Mouse (Mus musculus) G1E (cell line): ENCODE data around the gene Mlip. TPM values are rescaled to one million over a fixed set of nuclear protein-coding genes. Genes with fewer than 3 reads are reported as not detected.

Source experiments
- ATAC-seq: 2 replicates; pipeline ENCODE4 v1.8.0; 2016; ENCODE audit warnings: mild to moderate bottlenecking; ENCODE audit not compliant: insufficient number of reproducible peaks, poor library complexity, low FRiP score, severe bottlenecking; ENCODE audit errors: extremely low read depth
- DNase-seq: peaks from one replicate; pipeline ENCODE4 v3.0.0; 2012; ENCODE audit warnings: low spot score
- H3K27me3 ChIP-seq: 2 replicates; pipeline ENCODE4 v1.6.1; 2012; ENCODE audit warnings: mild to moderate bottlenecking, low read length, inconsistent platforms; ENCODE audit not compliant: insufficient read depth
- H3K36me3 ChIP-seq: replicated peaks from 2 replicates; pipeline ENCODE3; 2012; ENCODE audit warnings: mild to moderate bottlenecking, inconsistent platforms
- H3K4me1 ChIP-seq: 2 replicates; pipeline ENCODE4 v1.6.1; 2012; ENCODE audit warnings: low read depth, low read length, inconsistent platforms, mixed read lengths; ENCODE audit not compliant: insufficient read depth
- H3K4me3 ChIP-seq: 2 replicates; pipeline ENCODE4 v1.5.1; 2012; ENCODE audit warnings: low read depth, mild to moderate bottlenecking, inconsistent platforms, low read length, moderate library complexity, mixed read lengths
- H3K9me3 ChIP-seq: replicated peaks from 2 replicates; pipeline ENCODE4 v1.6.1; 2012; ENCODE audit warnings: inconsistent platforms
- CTCF ChIP-seq: IDR thresholded peaks from 2 replicates; pipeline ENCODE4 v1.5.1; 2012; ENCODE audit warnings: low read depth, low read length, inconsistent platforms, mixed read lengths
- GATA1 ChIP-seq: IDR thresholded peaks from 2 replicates; pipeline ENCODE4 v1.6.1; 2012; ENCODE audit warnings: borderline replicate concordance, low read length, inconsistent platforms, mixed read lengths
- GATA2 ChIP-seq: IDR thresholded peaks from 2 replicates; pipeline ENCODE4 v1.6.1; 2012; ENCODE audit warnings: low read depth, low read length, inconsistent platforms, borderline replicate concordance
- POLR2AphosphoS5 ChIP-seq: IDR thresholded peaks from 2 replicates; pipeline ENCODE4 v1.6.1; 2012; ENCODE audit warnings: low read depth, low read length, inconsistent platforms; ENCODE audit not compliant: insufficient replicate concordance
- TAL1 ChIP-seq: conservative IDR thresholded peaks from 2 replicates; pipeline ENCODE4 v1.6.1; 2012; ENCODE audit warnings: low read depth, low read length, inconsistent platforms, mixed read lengths
- polyA plus RNA-seq: library from polyadenylated mRNA; stranded (reverse); fragments of >175 nt; gene quantifications from 2 replicates; pipeline ENCODE4 v1.2.3, GENCODE M21; 2012
- total RNA-seq, 2 experiments: library from RNA; stranded (forward) in 1 of 2; stranded (reverse) in 1 of 2; fragments of 200-1000 nt in 1 of 2; fragments of >200 nt in 1 of 2; fragmentation: Nextera tagmentation in 1 of 2; gene quantifications; 2 replicates each; pipeline ENCODE4 v1.2.3; 2014 to 2017

Gene Mlip
- total and polyA plus RNA-seq, 3 experiments, result 0.16 TPM; not detected in 2

DNA sequence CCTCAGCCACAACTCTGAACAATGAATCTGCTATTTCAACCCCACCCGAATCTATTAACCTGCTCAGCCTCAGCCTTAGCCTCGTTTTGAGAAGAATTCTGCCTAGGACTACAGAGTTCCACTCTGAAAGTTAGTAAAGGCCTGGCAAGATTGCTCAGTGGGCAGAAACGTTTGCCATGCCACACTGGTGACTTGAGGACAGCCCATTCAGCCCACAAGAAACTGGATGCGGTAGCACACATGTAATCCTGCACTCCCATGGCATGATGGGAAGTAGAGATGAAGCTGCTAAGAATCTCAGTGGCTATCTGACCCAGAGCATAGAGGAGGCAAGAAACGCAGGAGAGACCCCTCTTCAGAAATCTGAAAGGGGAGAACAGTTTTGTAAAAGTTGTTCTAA lies 73.4 kb downstream of the Mlip start:
- Histone ChIP-seq H3K9me3 (peaks cover 11% of the 10 kb centered on the region; the same call in 1 of the 2 replicates), H3K36me3 (no peaks in the 10 kb centered on the region), H3K27me3 (no peaks in the 10 kb centered on the region), H3K4me3 (no peak overlapping the region), H3K4me1 (no peaks in the 10 kb centered on the region)
- no peak for DNase-seq
- TF ChIP-seq CTCF (no peak), GATA2 (no peak), GATA1 (no peak), TAL1 (no peak), POLR2AphosphoS5 (no peak)
- no peak for ATAC-seq

DNA sequence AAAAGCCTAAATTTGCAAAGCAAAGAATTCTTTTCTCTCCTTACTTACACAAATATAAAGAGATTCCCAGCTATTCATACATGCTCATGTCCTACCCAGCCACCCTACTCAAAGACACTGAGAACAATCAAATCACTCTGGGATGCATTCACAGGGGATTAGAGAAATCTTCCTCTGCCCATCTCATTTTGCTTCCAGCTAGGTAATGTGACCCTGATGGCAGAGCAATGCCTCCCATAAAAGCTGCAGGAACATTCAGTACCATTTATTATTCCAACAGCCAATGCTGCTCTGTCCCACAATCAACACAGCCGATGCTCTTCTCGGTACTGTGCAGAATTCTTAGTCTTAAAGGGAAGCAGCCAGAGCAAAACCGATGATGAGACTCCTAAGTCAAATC lies 74.7 kb downstream of the Mlip start:
- no peaks in the 10 kb centered on the region for H3K36me3 ChIP-seq
- ATAC-seq (no peak), DNase-seq (no peak)
- H3K9me3 ChIP-seq, result peaks cover 11% of the 10 kb centered on the region; the same call in 1 of the 2 replicates
- H3K27me3 ChIP-seq, result no peaks in the 10 kb centered on the region
- H3K4me1 ChIP-seq, result no peaks in the 10 kb centered on the region
- TF ChIP-seq POLR2AphosphoS5 (no peak), CTCF (no peak), GATA1 (no peak)
- no peak overlapping the region for H3K4me3 ChIP-seq

DNA sequence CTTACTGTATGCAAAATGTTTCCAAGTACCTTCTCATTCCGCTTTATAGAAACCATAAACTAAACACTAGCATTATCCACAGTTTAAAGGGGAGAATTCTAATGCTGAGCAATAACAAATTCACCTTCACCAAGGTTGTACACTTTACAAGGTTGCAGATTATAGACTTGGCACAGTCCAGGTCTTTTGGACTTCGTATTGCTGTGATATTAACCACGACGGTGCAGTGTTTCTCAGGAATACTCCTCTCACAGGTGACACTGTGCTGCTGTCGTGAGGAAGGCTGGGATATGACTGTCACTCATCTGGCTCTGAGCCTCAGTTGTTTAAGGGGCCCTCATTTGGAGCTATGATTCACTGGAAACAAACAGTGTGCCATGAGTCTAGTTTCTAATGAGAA lies 75.5 kb downstream of the Mlip start:
- DNase-seq (no peak), ATAC-seq (no peak)
- H3K4me1 ChIP-seq, result no peaks in the 10 kb centered on the region
- H3K27me3 ChIP-seq, result no peaks in the 10 kb centered on the region
- peaks cover 11% of the 10 kb centered on the region; the same call in 1 of the 2 replicates for H3K9me3 ChIP-seq
- no peak for TF ChIP-seq GATA1
- no peak for TF ChIP-seq GATA2
- TF ChIP-seq POLR2AphosphoS5, result no peak
- TF ChIP-seq TAL1, result no peak
- TF ChIP-seq CTCF, result no peak
- H3K4me3 ChIP-seq, result no peak overlapping the region
- no peaks in the 10 kb centered on the region for H3K36me3 ChIP-seq

DNA sequence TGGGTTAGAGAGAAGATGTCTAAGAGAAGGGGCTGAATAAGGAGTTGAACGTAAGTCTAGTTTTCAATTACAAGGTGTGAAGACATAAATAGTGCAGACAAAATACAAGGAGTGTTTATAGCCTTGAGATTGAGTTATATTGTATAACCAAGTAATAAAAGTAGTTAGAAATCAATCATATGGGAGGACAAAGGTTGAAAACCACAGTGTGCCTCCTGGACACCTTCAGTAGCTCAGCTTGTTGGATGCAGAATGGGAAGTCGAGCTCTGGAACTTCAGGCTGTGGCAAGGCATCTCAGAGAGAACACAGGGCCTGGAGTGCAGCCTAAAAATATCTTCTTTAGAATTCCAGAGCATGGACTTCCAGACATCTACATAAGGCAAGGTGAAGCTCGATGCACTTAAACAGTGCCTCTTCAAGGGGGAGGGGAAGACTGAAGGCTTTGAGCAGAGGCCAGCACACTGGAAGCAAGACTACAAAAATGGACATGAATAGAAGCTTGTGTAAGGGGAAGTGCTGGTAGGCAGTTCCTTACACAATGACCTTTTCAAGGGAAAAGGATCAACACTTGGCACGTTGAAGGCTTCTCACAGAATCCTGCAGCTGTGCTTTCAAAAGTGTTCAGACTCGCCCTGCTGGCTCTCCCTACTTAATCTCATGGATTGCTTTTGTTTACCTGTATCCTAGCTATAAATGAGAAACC lies 76.2 kb downstream of the Mlip start:
- no peak for ATAC-seq
- DNase-seq, result no peak
- H3K4me1 ChIP-seq, result no peaks in the 10 kb centered on the region
- H3K9me3 ChIP-seq, result peaks cover 11% of the 10 kb centered on the region; the same call in 1 of the 2 replicates
- no peaks in the 10 kb centered on the region for H3K27me3 ChIP-seq
- H3K36me3 ChIP-seq, result no peaks in the 10 kb centered on the region
- no peak for TF ChIP-seq POLR2AphosphoS5
- TF ChIP-seq TAL1, result no peak
- no peak for TF ChIP-seq GATA2
- TF ChIP-seq GATA1, result no peak
- no peak overlapping the region for H3K4me3 ChIP-seq

DNA sequence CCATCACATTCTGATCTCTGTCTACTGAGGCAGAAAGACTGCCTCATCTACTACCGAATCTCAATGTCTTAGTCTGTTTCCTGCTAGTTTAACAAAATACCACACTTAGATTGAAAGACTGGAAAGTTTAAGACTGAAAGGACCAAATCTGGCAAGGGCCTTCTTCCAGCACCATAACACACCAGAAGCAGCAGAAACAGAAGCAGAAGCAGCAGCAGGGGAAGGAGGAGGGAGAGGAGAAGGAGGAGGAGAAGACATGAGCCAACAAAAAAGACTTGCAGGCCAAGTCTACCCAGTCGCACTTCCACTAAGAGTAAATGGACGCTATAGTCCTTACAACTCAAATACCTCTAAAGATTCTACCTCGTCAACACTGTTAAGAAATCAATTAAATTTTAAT lies 80.0 kb downstream of the Mlip start:
- Histone ChIP-seq H3K27me3 (no peaks in the 10 kb centered on the region), H3K9me3 (peaks cover 6% of the 10 kb centered on the region), H3K4me3 (no peak overlapping the region), H3K36me3 (no peaks in the 10 kb centered on the region), H3K4me1 (no peaks in the 10 kb centered on the region)
- DNase-seq (no peak), ATAC-seq (no peak)
- TF ChIP-seq POLR2AphosphoS5 (no peak), GATA1 (no peak), GATA2 (no peak), CTCF (no peak), TAL1 (no peak)

DNA sequence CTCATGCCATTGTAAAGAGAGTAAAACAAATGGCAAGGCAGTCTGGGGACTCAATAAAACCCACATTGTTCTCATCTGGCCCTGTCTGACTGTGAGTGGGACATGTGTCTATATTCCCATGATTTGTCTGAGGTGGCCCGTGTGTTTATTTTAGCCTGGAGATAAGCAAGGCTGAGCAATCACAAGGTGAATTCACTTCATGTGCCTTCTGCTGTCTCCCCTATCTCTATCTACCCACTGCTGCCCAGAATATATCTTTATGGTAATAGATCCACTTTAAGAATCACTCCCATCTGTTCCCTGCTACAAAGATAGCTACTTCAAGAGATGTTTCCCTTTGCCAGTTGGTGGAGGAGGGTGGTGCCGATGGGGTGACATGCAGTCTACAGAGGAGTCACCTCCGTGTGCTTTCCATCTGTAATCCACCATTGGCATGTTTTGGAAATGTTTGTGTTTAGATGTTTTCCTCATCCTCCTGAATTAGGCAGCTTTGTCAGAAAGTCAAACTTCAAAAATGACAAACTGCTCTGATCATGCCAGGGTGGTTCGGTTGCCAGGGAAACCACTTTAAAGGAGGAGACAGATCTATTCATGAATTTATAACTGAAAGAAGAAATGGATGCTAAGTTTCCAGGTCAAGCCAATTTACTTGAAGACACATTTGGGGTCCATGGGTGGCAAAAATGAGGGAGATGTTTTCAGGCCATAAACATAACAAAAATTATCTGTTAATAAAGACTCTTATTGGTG lies 87.3 kb downstream of the Mlip start:
- DNase-seq (no peak), ATAC-seq (no peak)
- H3K27me3 ChIP-seq, result no peaks in the 10 kb centered on the region

DNA sequence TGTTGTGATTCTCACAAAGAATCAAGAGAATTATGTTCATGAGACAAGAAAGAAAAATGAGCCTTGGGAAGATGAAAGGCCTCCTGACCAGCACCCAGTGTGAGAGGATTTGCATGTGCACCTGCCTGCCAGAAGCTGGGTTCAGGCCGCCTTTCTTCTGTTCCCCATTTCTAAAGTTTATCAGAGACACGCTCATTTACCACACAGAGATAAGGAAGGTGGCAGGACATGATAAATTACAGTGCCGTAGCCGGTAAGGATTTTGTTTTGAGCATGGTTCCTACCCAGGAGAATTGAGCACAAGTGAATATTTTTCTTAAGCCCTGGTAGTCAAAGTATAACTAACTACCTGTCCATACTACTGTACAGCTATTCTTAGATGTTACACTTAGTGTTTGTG lies 93.7 kb downstream of the Mlip start:
- H3K36me3 ChIP-seq, result no peaks in the 10 kb centered on the region
- no peaks in the 10 kb centered on the region for H3K27me3 ChIP-seq
- H3K4me1 ChIP-seq, result no peaks in the 10 kb centered on the region
- H3K4me3 ChIP-seq, result no peak overlapping the region
- peaks cover 8% of the 10 kb centered on the region for H3K9me3 ChIP-seq
- no peak for ATAC-seq
- TF ChIP-seq GATA1, result no peak
- TF ChIP-seq CTCF, result no peak
- TF ChIP-seq GATA2, result no peak
- no peak for TF ChIP-seq POLR2AphosphoS5
- TF ChIP-seq TAL1, result no peak
- DNase-seq, result no peak

More for the DNA sequence above, 87.3 kb downstream of the Mlip start:
- TF ChIP-seq CTCF (no peak), GATA2 (no peak), GATA1 (no peak), TAL1 (no peak), POLR2AphosphoS5 (no peak)
- H3K4me1 ChIP-seq, result no peaks in the 10 kb centered on the region
- no peak overlapping the region for H3K4me3 ChIP-seq
- H3K9me3 ChIP-seq, result peaks cover 6% of the 10 kb centered on the region
- H3K36me3 ChIP-seq, result no peaks in the 10 kb centered on the region
